Mouse (Mus musculus): ENCODE results near the gene Mrtfb. TPM values are rescaled to one million over a fixed set of nuclear protein-coding genes. Genes with fewer than 3 reads are reported as not detected.

Mrtfb gene
- polyA plus RNA-seq, 1 experiment from 2014 or later: 13.7 TPM

DNA sequence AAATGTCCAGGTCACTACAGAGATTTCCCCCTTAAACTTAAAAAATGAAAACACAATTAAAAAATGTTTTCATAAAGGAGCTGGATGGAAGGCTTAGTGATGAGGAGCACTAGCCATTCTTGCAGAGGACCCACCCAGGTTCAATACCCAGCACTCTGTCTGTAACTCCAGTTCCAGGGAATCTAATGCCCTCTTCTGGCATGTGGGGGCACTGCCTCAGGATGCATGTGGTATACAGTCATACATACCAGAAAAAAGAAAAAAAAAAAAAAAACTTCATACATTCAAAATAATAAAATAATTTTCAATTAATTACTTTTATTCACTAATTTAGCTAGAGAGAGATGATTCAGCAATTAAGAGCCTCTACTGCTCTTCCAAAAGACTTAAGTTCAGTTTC, 95.0 kb downstream of the Mrtfb start:
- no peak overlapping the region for H3K4me2 ChIP-seq (ENCODE audit: low read depth, low read length)
- no peak for ATAC-seq (replicated peaks; ENCODE audit: extremely low read depth, insufficient read depth, low FRiP score)

DNA sequence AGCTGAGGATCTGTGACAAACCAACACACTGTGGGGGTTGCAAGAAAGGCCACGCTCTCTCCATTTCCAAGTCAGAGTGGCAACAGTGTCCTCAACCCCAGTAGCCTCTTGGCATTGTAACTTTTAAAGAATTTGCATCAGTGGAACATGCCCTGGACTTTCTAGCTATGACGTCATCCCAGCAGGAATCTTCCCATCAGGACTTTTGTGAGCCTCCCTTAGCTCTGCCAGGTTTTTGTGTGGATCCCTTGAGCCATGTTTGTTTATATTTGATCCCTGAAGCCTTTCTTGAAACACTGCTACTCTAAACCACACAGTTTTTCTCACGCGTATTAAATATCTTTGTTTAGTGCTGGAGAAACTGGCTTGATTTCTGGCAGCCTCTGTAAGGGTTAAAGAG, 97.6 kb downstream of the Mrtfb start:
- Histone ChIP-seq H3K9me3 (replicated peaks; ENCODE audit: control insufficient read depth, low read length) (no peaks in the 10 kb centered on the region), H3K4me1 (ENCODE audit: control insufficient read depth, insufficient read depth, low read length) (peaks cover 30% of the 10 kb centered on the region), H3K27ac (ENCODE audit: low read length) (no peak overlapping the region), H3K36me3 (ENCODE audit: control insufficient read depth, insufficient read depth) (no peaks in the 10 kb centered on the region), H3K27me3 (ENCODE audit: control insufficient read depth, insufficient read depth, low read length) (no peaks in the 10 kb centered on the region), H3K9ac (ENCODE audit: low read length) (no peak overlapping the region), H3K4me3 (ENCODE audit: low read length) (no peak overlapping the region), H3K4me2 (ENCODE audit: low read depth, low read length) (no peak overlapping the region)
- WGBS: 59% methylated on average over 4 of the region's 4 CpGs
- no peak for ATAC-seq (replicated peaks; ENCODE audit: extremely low read depth, insufficient read depth, low FRiP score)

More for the DNA sequence above, 95.0 kb downstream of the Mrtfb start:
- Histone ChIP-seq H3K4me3 (ENCODE audit: low read length) (no peak overlapping the region), H3K27ac (ENCODE audit: low read length) (no peak overlapping the region), H3K9ac (ENCODE audit: low read length) (no peak overlapping the region), H3K4me1 (ENCODE audit: control insufficient read depth, insufficient read depth, low read length) (peaks cover 9% of the 10 kb centered on the region), H3K9me3 (replicated peaks; ENCODE audit: control insufficient read depth, low read length) (no peaks in the 10 kb centered on the region), H3K27me3 (ENCODE audit: control insufficient read depth, insufficient read depth, low read length) (no peaks in the 10 kb centered on the region), H3K36me3 (ENCODE audit: control insufficient read depth, insufficient read depth) (no peaks in the 10 kb centered on the region)

DNA sequence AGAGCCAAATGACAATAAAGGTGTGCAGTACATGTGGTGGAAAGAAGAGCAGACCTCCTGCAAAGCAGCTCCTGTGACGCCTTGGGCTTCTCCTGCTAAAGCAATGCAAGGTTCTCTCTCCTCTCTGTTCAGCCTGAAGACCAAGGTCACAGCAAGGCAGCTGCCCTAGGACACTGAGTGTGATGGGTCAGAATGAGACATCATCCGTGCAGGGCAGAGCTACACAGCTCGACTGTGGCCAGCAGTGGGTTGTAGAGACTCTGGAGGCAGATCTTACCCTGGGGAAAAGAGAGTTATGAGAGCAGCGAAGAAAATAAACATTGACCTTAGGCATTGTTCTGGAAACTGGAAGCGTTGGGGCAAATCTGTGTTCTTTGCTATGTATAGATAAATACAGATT, 98.2 kb downstream of the Mrtfb start:
- ATAC-seq (replicated peaks; ENCODE audit: extremely low read depth, insufficient read depth, low FRiP score): no peak
- H3K4me1 ChIP-seq (ENCODE audit: control insufficient read depth, insufficient read depth, low read length): peaks cover 34% of the 10 kb centered on the region
- no peak overlapping the region for H3K27ac ChIP-seq (ENCODE audit: low read length)

DNA sequence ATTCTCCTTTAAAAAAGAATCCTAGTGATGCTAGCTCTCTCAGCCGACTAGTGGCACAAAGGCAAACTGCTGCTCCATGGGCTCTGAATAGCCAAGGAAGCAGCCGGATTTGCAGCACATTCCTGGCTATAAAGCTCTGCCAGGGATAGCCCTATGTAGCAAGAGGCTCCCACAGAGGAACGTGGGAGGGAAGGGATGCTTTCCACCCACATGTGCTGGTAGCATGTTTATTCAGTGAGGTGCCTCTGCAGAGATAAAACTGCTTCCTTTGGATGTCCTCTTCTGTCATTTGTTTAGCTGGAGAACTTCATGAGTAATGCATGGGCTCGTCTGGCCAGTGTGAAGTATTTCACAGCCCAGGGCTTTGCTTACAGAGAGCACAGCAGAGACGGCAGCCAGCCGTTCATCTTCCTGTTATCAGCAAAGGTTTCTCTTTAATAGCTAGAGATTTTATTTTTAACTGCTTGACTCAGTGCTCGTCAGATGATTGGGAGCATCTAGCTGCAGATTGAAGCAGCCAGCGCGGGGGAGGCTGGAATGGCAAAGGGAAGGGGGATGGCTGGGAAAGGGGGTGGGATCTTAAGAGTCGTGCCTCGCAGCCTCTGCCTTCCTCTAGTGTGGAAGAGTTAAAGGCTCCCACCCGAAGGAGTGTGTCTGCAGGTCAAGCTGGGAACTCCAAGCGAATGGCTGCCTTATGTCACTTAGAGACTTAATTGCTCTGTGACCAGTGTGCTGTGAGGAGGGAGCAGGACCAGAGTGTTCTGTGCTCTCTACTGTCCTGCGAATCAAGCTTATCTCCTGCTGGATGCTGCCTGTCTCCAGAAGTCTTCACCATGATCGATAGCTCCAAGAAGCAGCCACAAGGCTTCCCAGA, 101.8 kb downstream of the Mrtfb start:
- no peaks in the 10 kb centered on the region for H3K27me3 ChIP-seq (ENCODE audit: control insufficient read depth, insufficient read depth, low read length)
- 7% methylated on average over 15 of the region's 15 CpGs for WGBS
- H3K9ac ChIP-seq (ENCODE audit: low read length): peak overlapping the region; percentile 56
- H3K27ac ChIP-seq (ENCODE audit: low read length): peak overlapping the region; percentile 90
- H3K4me2 ChIP-seq (ENCODE audit: low read depth, low read length): peak overlapping the region; percentile 69
- H3K9me3 ChIP-seq (replicated peaks; ENCODE audit: control insufficient read depth, low read length): no peaks in the 10 kb centered on the region
- peak overlapping the region; percentile 43 for H3K4me3 ChIP-seq (ENCODE audit: low read length)
- peak; percentile 80 for ATAC-seq (replicated peaks; ENCODE audit: extremely low read depth, insufficient read depth, low FRiP score)
- no peaks in the 10 kb centered on the region for H3K36me3 ChIP-seq (ENCODE audit: control insufficient read depth, insufficient read depth)
- peaks cover 44% of the 10 kb centered on the region for H3K4me1 ChIP-seq (ENCODE audit: control insufficient read depth, insufficient read depth, low read length)

More for the DNA sequence above, 98.2 kb downstream of the Mrtfb start:
- WGBS: 60% methylated on average over 5 of the region's 5 CpGs
- Histone ChIP-seq H3K9ac (ENCODE audit: low read length) (no peak overlapping the region), H3K36me3 (ENCODE audit: control insufficient read depth, insufficient read depth) (no peaks in the 10 kb centered on the region), H3K9me3 (replicated peaks; ENCODE audit: control insufficient read depth, low read length) (no peaks in the 10 kb centered on the region), H3K27me3 (ENCODE audit: control insufficient read depth, insufficient read depth, low read length) (no peaks in the 10 kb centered on the region), H3K4me2 (ENCODE audit: low read depth, low read length) (no peak overlapping the region), H3K4me3 (ENCODE audit: low read length) (no peak overlapping the region)

DNA sequence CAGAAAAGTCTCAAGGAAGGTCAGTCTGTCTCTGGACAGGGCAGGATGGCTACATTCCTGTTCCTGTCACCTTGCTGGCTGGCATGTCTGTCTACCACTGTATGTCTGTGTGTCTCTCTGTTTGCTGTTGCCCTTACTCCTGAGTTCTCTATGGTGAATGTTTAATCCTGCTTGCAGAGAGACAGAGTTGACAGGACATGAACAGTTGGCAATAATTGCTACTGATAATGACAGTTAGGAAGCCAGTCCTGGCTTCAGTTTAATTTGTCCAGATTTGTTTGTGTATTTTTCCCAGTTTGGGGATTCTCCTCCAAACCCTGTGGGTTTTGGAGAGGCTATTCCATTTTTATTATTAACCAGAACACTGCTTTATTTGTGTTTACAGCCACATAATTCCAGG, 102.5 kb downstream of the Mrtfb start:
- H3K4me3 ChIP-seq (ENCODE audit: low read length): peak overlapping the region; percentile 43
- peak overlapping the region; percentile 90 for H3K27ac ChIP-seq (ENCODE audit: low read length)
- H3K4me1 ChIP-seq (ENCODE audit: control insufficient read depth, insufficient read depth, low read length): peaks cover 43% of the 10 kb centered on the region
- H3K4me2 ChIP-seq (ENCODE audit: low read depth, low read length): peak overlapping the region; percentile 69
- no peaks in the 10 kb centered on the region for H3K27me3 ChIP-seq (ENCODE audit: control insufficient read depth, insufficient read depth, low read length)
- ATAC-seq (replicated peaks; ENCODE audit: extremely low read depth, insufficient read depth, low FRiP score): no peak; the same call in 1 of the 2 replicates
- peak overlapping the region; percentile 53 for H3K9ac ChIP-seq (ENCODE audit: low read length)
- H3K9me3 ChIP-seq (replicated peaks; ENCODE audit: control insufficient read depth, low read length): no peaks in the 10 kb centered on the region
- H3K36me3 ChIP-seq (ENCODE audit: control insufficient read depth, insufficient read depth): no peaks in the 10 kb centered on the region

DNA sequence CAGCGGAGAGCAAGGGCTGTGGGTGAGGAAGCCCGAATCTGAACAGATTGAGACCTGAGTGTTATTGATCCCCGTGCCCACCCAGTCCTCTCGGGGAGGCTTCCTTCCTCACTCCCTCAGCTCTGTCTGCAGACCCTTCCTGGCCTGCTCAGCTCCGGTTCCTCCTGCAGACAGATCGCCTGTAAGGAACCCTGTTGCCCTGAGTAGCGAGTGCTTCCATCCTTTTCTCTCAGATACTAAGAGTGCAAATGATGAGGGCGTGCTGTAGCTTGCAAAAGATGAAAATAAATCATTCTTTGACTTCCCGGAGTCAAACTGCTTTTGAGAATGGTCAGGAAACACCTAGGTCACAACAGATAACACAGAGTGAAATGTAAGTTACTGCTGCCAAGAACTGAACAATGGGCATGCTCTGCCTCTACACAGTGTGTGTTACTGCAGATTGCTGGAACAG, 103.2 kb downstream of the Mrtfb start:
- peak overlapping the region; percentile 3; the same call in 1 of the 2 replicates for H3K9ac ChIP-seq (ENCODE audit: low read length)
- no peak; the same call in 1 of the 2 replicates for ATAC-seq (replicated peaks; ENCODE audit: extremely low read depth, insufficient read depth, low FRiP score)

DNA sequence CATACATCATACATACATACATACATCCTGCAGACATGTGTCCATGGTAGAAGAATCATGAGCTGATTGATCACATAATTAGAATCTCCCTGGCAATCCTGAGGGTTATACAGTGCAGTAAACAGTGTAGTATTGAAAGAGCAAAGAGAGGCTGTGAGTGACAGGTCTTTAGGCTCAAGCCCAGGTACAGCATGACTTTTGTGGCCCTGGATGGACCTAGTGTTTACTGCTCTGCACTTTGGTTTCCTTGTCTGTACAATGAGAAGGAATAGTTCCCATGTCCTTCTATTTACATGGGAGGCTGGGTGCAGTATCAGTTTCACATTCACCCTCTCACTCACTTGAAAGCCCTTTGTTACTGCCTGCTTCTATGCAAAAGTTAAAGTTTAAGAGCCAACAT, 103.9 kb downstream of the Mrtfb start:
- Histone ChIP-seq H3K36me3 (ENCODE audit: control insufficient read depth, insufficient read depth) (no peaks in the 10 kb centered on the region), H3K9ac (ENCODE audit: low read length) (no peak overlapping the region), H3K27ac (ENCODE audit: low read length) (0 out of 2 replicates have a peak overlapping the region, but pooled peaks have one; percentile 8), H3K4me3 (ENCODE audit: low read length) (no peak overlapping the region), H3K27me3 (ENCODE audit: control insufficient read depth, insufficient read depth, low read length) (no peaks in the 10 kb centered on the region), H3K4me1 (ENCODE audit: control insufficient read depth, insufficient read depth, low read length) (peaks cover 37% of the 10 kb centered on the region), H3K4me2 (ENCODE audit: low read depth, low read length) (peak overlapping the region; percentile 0; the same call in 1 of the 2 replicates), H3K9me3 (replicated peaks; ENCODE audit: control insufficient read depth, low read length) (no peaks in the 10 kb centered on the region)
- ATAC-seq (replicated peaks; ENCODE audit: extremely low read depth, insufficient read depth, low FRiP score): no peak

More for the DNA sequence above, 103.2 kb downstream of the Mrtfb start:
- 26% methylated on average over 9 of the region's 9 CpGs for WGBS
- peak overlapping the region; percentile 80 for H3K27ac ChIP-seq (ENCODE audit: low read length)
- no peaks in the 10 kb centered on the region for H3K27me3 ChIP-seq (ENCODE audit: control insufficient read depth, insufficient read depth, low read length)
- H3K36me3 ChIP-seq (ENCODE audit: control insufficient read depth, insufficient read depth): no peaks in the 10 kb centered on the region
- no peaks in the 10 kb centered on the region for H3K9me3 ChIP-seq (replicated peaks; ENCODE audit: control insufficient read depth, low read length)
- H3K4me2 ChIP-seq (ENCODE audit: low read depth, low read length): peak overlapping the region; percentile 69
- H3K4me3 ChIP-seq (ENCODE audit: low read length): peak overlapping the region; percentile 43
- peaks cover 36% of the 10 kb centered on the region for H3K4me1 ChIP-seq (ENCODE audit: control insufficient read depth, insufficient read depth, low read length)

DNA sequence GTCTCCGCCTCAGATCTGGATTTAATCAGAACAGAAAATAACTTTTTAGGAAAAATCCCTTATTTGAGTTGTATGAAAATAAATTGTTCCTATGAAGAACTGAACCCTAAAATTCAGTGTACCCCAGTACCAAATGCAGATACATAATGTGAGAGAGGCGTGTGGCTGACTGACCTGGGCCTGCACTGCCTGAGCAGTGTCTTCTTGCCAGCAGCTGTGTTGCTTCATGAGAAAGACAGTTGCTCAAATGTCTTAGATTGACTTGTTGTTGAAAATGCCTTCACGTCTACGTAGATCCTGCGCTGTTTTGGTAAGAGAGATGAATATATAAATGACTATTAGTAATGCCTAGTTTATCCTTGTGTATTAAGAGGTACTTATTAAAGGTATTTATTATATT, 104.6 kb downstream of the Mrtfb start:
- Histone ChIP-seq H3K9me3 (replicated peaks; ENCODE audit: control insufficient read depth, low read length) (no peaks in the 10 kb centered on the region), H3K36me3 (ENCODE audit: control insufficient read depth, insufficient read depth) (no peaks in the 10 kb centered on the region), H3K9ac (ENCODE audit: low read length) (no peak overlapping the region), H3K4me1 (ENCODE audit: control insufficient read depth, insufficient read depth, low read length) (peaks cover 37% of the 10 kb centered on the region), H3K4me3 (ENCODE audit: low read length) (no peak overlapping the region), H3K27ac (ENCODE audit: low read length) (no peak overlapping the region), H3K27me3 (ENCODE audit: control insufficient read depth, insufficient read depth, low read length) (no peaks in the 10 kb centered on the region), H3K4me2 (ENCODE audit: low read depth, low read length) (no peak overlapping the region)
- ATAC-seq (replicated peaks; ENCODE audit: extremely low read depth, insufficient read depth, low FRiP score): no peak
- 81% methylated on average over 5 of the region's 5 CpGs for WGBS

DNA sequence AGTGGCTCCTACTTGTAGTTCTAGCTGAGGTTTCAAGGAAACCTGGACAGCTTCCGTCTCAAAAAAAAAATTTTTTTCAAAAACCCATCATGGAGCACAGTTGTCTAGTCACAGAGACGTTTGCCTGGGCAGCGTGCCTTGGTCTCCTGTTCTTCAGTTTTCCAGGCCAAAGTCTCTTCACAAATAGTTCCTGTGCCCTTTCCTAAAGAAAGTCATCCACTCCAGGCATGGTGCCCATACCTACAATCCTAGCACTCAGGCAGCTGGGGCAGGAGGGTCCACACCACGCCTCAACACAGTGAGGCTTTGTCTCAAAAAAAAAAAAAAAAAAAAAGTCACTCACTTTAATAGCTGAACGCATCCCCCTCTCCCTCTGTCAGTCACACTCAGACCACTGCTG, 106.9 kb downstream of the Mrtfb start:
- Histone ChIP-seq H3K36me3 (ENCODE audit: control insufficient read depth, insufficient read depth) (no peaks in the 10 kb centered on the region), H3K9me3 (replicated peaks; ENCODE audit: control insufficient read depth, low read length) (no peaks in the 10 kb centered on the region), H3K4me3 (ENCODE audit: low read length) (no peak overlapping the region), H3K9ac (ENCODE audit: low read length) (no peak overlapping the region), H3K4me1 (ENCODE audit: control insufficient read depth, insufficient read depth, low read length) (peaks cover 34% of the 10 kb centered on the region), H3K4me2 (ENCODE audit: low read depth, low read length) (no peak overlapping the region), H3K27me3 (ENCODE audit: control insufficient read depth, insufficient read depth, low read length) (no peaks in the 10 kb centered on the region), H3K27ac (ENCODE audit: low read length) (no peak overlapping the region)
- WGBS: 63% methylated on average over 5 of the region's 5 CpGs
- no peak for ATAC-seq (replicated peaks; ENCODE audit: extremely low read depth, insufficient read depth, low FRiP score)
